Mouse (Mus musculus) cortical plate, adult 2 months (tissue): Measurements from ENCODE around the gene Fat4.

ENCODE experiments used
- CTCF ChIP-seq: fragments of 200-500 bp; IDR thresholded peaks from 2 replicates; pipeline ENCODE4 v1.5.1; 2011; ENCODE audit warnings: mild to moderate bottlenecking, control low read depth, low read length; ENCODE audit not compliant: insufficient read depth; ENCODE audit errors: extremely low read depth
- POLR2A ChIP-seq: fragments of 200-500 bp; IDR thresholded peaks from 2 replicates; pipeline ENCODE4 v1.6.1; 2011; ENCODE audit warnings: mild to moderate bottlenecking, low read length, control low read depth; ENCODE audit not compliant: insufficient read depth; ENCODE audit errors: extremely low read depth

GRCm38 (mm10) chr3:38967480-38967879 is 80.7 kb downstream of the Fat4 start:
- no peak for TF ChIP-seq POLR2A
- no peak for TF ChIP-seq CTCF
